In the genomic region with DNA sequence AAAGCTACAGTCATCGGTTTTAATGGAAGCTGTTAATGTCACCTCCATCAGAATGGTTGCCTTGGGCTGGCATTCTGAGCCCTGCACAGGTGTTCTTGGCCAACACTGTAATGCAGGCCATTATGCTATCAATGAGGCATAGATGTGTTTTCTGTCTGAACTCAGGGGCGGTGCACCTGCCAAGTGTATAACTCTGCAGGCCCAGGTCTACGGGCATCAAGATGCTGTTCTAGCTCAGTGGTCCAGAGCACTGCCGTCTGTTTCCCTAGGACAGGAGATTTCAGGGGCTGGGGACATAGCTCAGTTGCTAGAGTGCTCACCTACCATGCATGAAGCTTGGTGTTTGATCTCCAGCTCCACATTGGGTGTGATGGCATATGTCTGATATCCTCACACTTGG, we compare ENCODE assay signal across 25 mouse cellular contexts.
A peak's percentile ranks its signal among the peaks of the same experiment; 100 is the strongest.
DNase-seq lines count a peak whose midpoint lies in the region; ATAC-seq and TF ChIP-seq lines count a peak whose summit lies in the region.
"Had no signal": no experiment of that assay in that cellular context is flagged by ENCODE, and none has a peak within 500 bp of the region (broad histone marks: within the 10 kb centered on the region; RNA-seq: fewer than 3 reads in every experiment).

No protein-coding gene starts in this region.

- H3K4me3 ChIP-seq in hindbrain, embryonic 16.5 days (ENCODE audit: low read length), result no peak overlapping the region
- no peak overlapping the region for H3K4me3 ChIP-seq in hindbrain, embryonic 14.5 days (replicated peaks; ENCODE audit: low read length)
- no peak overlapping the region for H3K4me3 ChIP-seq in kidney, embryonic 16.5 days (ENCODE audit: low read length)
- no peak overlapping the region for H3K4me3 ChIP-seq in CH12.LX (replicated peaks in 1 of 3; ENCODE audit: low read depth in 2 of 3, low read length in 2 of 3, poor library complexity in 1 of 3)
- H3K4me3 ChIP-seq: embryonic facial prominence, embryonic 13.5 days; embryonic facial prominence, embryonic 15.5 days; erythroblast, embryonic 14.5 days; forebrain, embryonic 10.5 days; forebrain, embryonic 12.5 days had no signal

- dilution Hi-C loops in CH12.LX (cut with MboI; ENCODE audit: extremely low pct_ligation_motif_present, extremely low pct_unique_long_range_greater_than_20kb, low sequenced_read_pairs), result no loop called here

- no peak for TF ChIP-seq EP300 in CH12.LX (IDR thresholded peaks at IDR 0.05; ENCODE audit: low read length)

- no peaks in the 10 kb centered on the region for H3K9me3 ChIP-seq in hindbrain, embryonic 16.5 days (ENCODE audit: control insufficient read depth, low read length)
- H3K9me3 ChIP-seq in hindbrain, embryonic 14.5 days (ENCODE audit: control insufficient read depth, low read length), result no peaks in the 10 kb centered on the region
- no peaks in the 10 kb centered on the region for H3K9me3 ChIP-seq in kidney, embryonic 16.5 days (ENCODE audit: low read length)
- no peaks in the 10 kb centered on the region for H3K9me3 ChIP-seq in CH12.LX (replicated peaks; ENCODE audit: low read length)
- H3K9me3 ChIP-seq: embryonic facial prominence, embryonic 13.5 days; embryonic facial prominence, embryonic 15.5 days; forebrain, embryonic 10.5 days; forebrain, embryonic 12.5 days had no signal

- H3K27ac ChIP-seq in hindbrain, embryonic 16.5 days (ENCODE audit: low read depth, low read length), result no peak overlapping the region
- H3K27ac ChIP-seq in hindbrain, embryonic 14.5 days, result no peak overlapping the region
- no peak overlapping the region for H3K27ac ChIP-seq in kidney, embryonic 16.5 days (ENCODE audit: low read length)
- peak overlapping the region; percentile 99 for H3K27ac ChIP-seq in CH12.LX (ENCODE audit: insufficient read depth, low read depth)
- H3K27ac ChIP-seq: embryonic facial prominence, embryonic 13.5 days; embryonic facial prominence, embryonic 15.5 days; forebrain, embryonic 10.5 days; forebrain, embryonic 12.5 days had no signal

- 78% methylated on average over 4 of the region's 4 CpGs for WGBS in hindbrain, embryonic 16.5 days
- WGBS in hindbrain, embryonic 14.5 days, result 90% methylated on average over 4 of the region's 4 CpGs
- 66% methylated on average over 4 of the region's 4 CpGs for WGBS in kidney, embryonic 16.5 days

- ATAC-seq in hindbrain, embryonic 16.5 days, result peak; percentile 50
- ATAC-seq in hindbrain, embryonic 14.5 days (ENCODE audit: low FRiP score), result no peak
- peak; percentile 46; the same call in 1 of the 2 replicates for ATAC-seq in kidney, embryonic 16.5 days (ENCODE audit: low FRiP score, low TSS enrichment)
- ATAC-seq: CD4-positive, CD25-positive, alpha-beta regulatory T cell, adult 4 months; forebrain, embryonic 14.5 days; forebrain, embryonic 16.5 days had no signal

- no peak overlapping the region for H3K9ac ChIP-seq in hindbrain, embryonic 16.5 days (ENCODE audit: low read depth, low read length)
- H3K9ac ChIP-seq in hindbrain, embryonic 14.5 days, result no peak overlapping the region
- H3K9ac ChIP-seq in kidney, embryonic 16.5 days (replicated peaks; ENCODE audit: low read length), result no peak overlapping the region
- no peak overlapping the region for H3K9ac ChIP-seq in CH12.LX (ENCODE audit: insufficient read depth, low read depth)
- H3K9ac ChIP-seq: embryonic facial prominence, embryonic 13.5 days; embryonic facial prominence, embryonic 15.5 days; forebrain, embryonic 12.5 days had no signal

- H3K4me2 ChIP-seq in hindbrain, embryonic 16.5 days (ENCODE audit: low read length), result no peak overlapping the region
- H3K4me2 ChIP-seq in hindbrain, embryonic 14.5 days (replicated peaks), result no peak overlapping the region
- no peak overlapping the region for H3K4me2 ChIP-seq in kidney, embryonic 16.5 days (replicated peaks; ENCODE audit: low read depth, low read length)
- H3K4me2 ChIP-seq in CH12.LX (ENCODE audit: insufficient read depth, low read depth, poor library complexity, severe bottlenecking), result no peak overlapping the region
- H3K4me2 ChIP-seq: embryonic facial prominence, embryonic 13.5 days; embryonic facial prominence, embryonic 15.5 days; forebrain, embryonic 12.5 days had no signal

- no peak for TF ChIP-seq POLR2A in CH12.LX (IDR thresholded peaks at IDR 0.05; ENCODE audit: low read depth, low read length)

- no peak for TF ChIP-seq CTCF in CH12.LX (conservative IDR thresholded peaks at IDR 0.05 in 1 of 2, IDR thresholded peaks at IDR 0.05 in 1 of 2; ENCODE audit: low read depth in 2 of 2, low read length in 2 of 2)

- TF ChIP-seq RAD21 in CH12.LX (IDR thresholded peaks at IDR 0.05; ENCODE audit: low read depth, low read length), result no peak

- no peaks in the 10 kb centered on the region for H3K36me3 ChIP-seq in hindbrain, embryonic 16.5 days (ENCODE audit: control insufficient read depth, insufficient read depth, low read length)
- H3K36me3 ChIP-seq in hindbrain, embryonic 14.5 days (replicated peaks; ENCODE audit: control insufficient read depth, insufficient read depth), result no peaks in the 10 kb centered on the region
- no peaks in the 10 kb centered on the region for H3K36me3 ChIP-seq in kidney, embryonic 16.5 days (ENCODE audit: insufficient read depth, low read length)
- H3K36me3 ChIP-seq in CH12.LX (replicated peaks in 1 of 2; ENCODE audit: control insufficient read depth in 1 of 2, insufficient read depth in 1 of 2, low read length in 1 of 2), result no peaks in the 10 kb centered on the region
- H3K36me3 ChIP-seq: embryonic facial prominence, embryonic 13.5 days; embryonic facial prominence, embryonic 15.5 days; forebrain, embryonic 10.5 days; forebrain, embryonic 12.5 days had no signal

- no peaks in the 10 kb centered on the region for H3K27me3 ChIP-seq in hindbrain, embryonic 16.5 days (replicated peaks; ENCODE audit: control insufficient read depth, insufficient read depth, low read length)
- no peaks in the 10 kb centered on the region for H3K27me3 ChIP-seq in hindbrain, embryonic 14.5 days (ENCODE audit: control insufficient read depth, insufficient read depth, low read length)
- H3K27me3 ChIP-seq in kidney, embryonic 16.5 days (ENCODE audit: insufficient read depth, low read length), result peaks cover 2% of the 10 kb centered on the region; the same call in 1 of the 2 replicates
- no peaks in the 10 kb centered on the region for H3K27me3 ChIP-seq in CH12.LX (replicated peaks)
- H3K27me3 ChIP-seq: embryonic facial prominence, embryonic 15.5 days; forebrain, embryonic 12.5 days had no signal

- in situ Hi-C loops in CH12.LX (cut with MboI; ENCODE audit: low pct_ligation_motif_present, low pct_unique_long_range_greater_than_20kb, low sequenced_read_pairs), result loop anchor here (5.0 to 25.0 kb wide), 3 partner anchors 37 to 1117 kb away; a partner anchor contains a TSS

- DNase-seq in hindbrain, embryonic 14.5 days (ENCODE audit: low spot score), result no peak
- no peak for DNase-seq in kidney, postnatal 25 days
- no peak for DNase-seq in CH12.LX (ENCODE audit: extremely low read depth)
- no peak for DNase-seq in layer of hippocampus, adult 18-20 months (ENCODE audit: low spot score in 2 of 2)
- DNase-seq: adrenal gland, adult 2 months; adrenal gland, postnatal 10 days; adrenal gland, postnatal 25 days; B cell, adult 2 months; cerebellum, adult 11 months; cerebellum, adult 18-20 months; cerebellum, adult 8-10 months; cerebellum, adult 9-11 months; cerebellum, postnatal 14 days; cerebellum, postnatal 36 days; embryo, embryonic 11 days had no signal

- H3K4me1 ChIP-seq in hindbrain, embryonic 16.5 days (ENCODE audit: control insufficient read depth, insufficient read depth, low read depth, low read length), result peaks cover 6% of the 10 kb centered on the region; the same call in 1 of the 2 replicates
- H3K4me1 ChIP-seq in hindbrain, embryonic 14.5 days (replicated peaks; ENCODE audit: control insufficient read depth, insufficient read depth, low read length), result peaks cover 7% of the 10 kb centered on the region
- peaks cover 29% of the 10 kb centered on the region for H3K4me1 ChIP-seq in kidney, embryonic 16.5 days (ENCODE audit: insufficient read depth, low read length)
- H3K4me1 ChIP-seq in CH12.LX (ENCODE audit: control insufficient read depth in 1 of 2, insufficient read depth in 2 of 2), result peaks cover 50 to 95% of the 10 kb centered on the region in 2 experiments
- H3K4me1 ChIP-seq: embryonic facial prominence, embryonic 15.5 days; forebrain, embryonic 10.5 days had no signal

- H3K79me2 ChIP-seq in CH12.LX (replicated peaks; ENCODE audit: control insufficient read depth, extremely low read depth, insufficient read depth, poor library complexity, severe bottlenecking), result no peaks in the 10 kb centered on the region

TF ChIP-seq in CH12.LX, 34 proteins besides CTCF, POLR2A, EP300 and RAD21:
- TF ChIP-seq MYC (IDR thresholded peaks at IDR 0.05; ENCODE audit: low read depth, low read length) (no peak), PAX5 (IDR thresholded peaks at IDR 0.05; ENCODE audit: low read length) (no peak), POLR2AphosphoS2 (IDR thresholded peaks at IDR 0.05; ENCODE audit: low read depth, low read length) (no peak), MAZ (IDR thresholded peaks at IDR 0.05; ENCODE audit: low read depth, low read length) (no peak), JUN (IDR thresholded peaks at IDR 0.05; ENCODE audit: insufficient read depth, low read depth, low read length) (no peak), USF2 (conservative IDR thresholded peaks at IDR 0.05; ENCODE audit: low read depth, low read length) (no peak), MXI1 (IDR thresholded peaks at IDR 0.05; ENCODE audit: low read depth, low read length) (no peak), JUND (conservative IDR thresholded peaks at IDR 0.05; ENCODE audit: low read depth, low read length) (no peak), TBP (conservative IDR thresholded peaks at IDR 0.05; ENCODE audit: low read depth, low read length) (no peak), ETS1 (conservative IDR thresholded peaks at IDR 0.05; ENCODE audit: low read depth, low read length) (no peak), MAX (IDR thresholded peaks at IDR 0.05; ENCODE audit: low read length) (no peak), KAT2A (IDR thresholded peaks at IDR 0.05; ENCODE audit: insufficient replicate concordance, low read length) (no peak), BHLHE40 (IDR thresholded peaks at IDR 0.05; ENCODE audit: low read depth, low read length) (no peak), CHD2 (IDR thresholded peaks at IDR 0.05; ENCODE audit: low read length) (no peak), SIN3A (IDR thresholded peaks at IDR 0.05; ENCODE audit: low read length) (no peak), USF1 (IDR thresholded peaks at IDR 0.05; ENCODE audit: low read depth, low read length) (no peak)
